Mouse (Mus musculus) myocyte (in vitro differentiated cells): ENCODE measurements around the gene Tnfrsf9.

Source experiments
- CEBPB ChIP-seq: IDR thresholded peaks from 2 replicates; pipeline ENCODE4 v1.6.1; 2011; ENCODE audit warnings: mild to moderate bottlenecking, moderate library complexity; ENCODE audit not compliant: poor library complexity, insufficient read depth, severe bottlenecking
- E2F4 ChIP-seq: IDR thresholded peaks from one replicate; pipeline ENCODE4 v1.6.1; 2011; ENCODE audit warnings: mild to moderate bottlenecking, control low read depth, moderate library complexity; ENCODE audit not compliant: insufficient read depth
- MAX ChIP-seq: IDR thresholded peaks from one replicate; pipeline ENCODE4 v1.6.1; 2011; ENCODE audit warnings: low read depth, mild to moderate bottlenecking, control low read depth
- POLR2A ChIP-seq: IDR thresholded peaks from one replicate; pipeline ENCODE4 v1.6.1; 2011; ENCODE audit warnings: low read depth, mild to moderate bottlenecking, control low read depth, moderate library complexity; ENCODE audit not compliant: insufficient read length
- POLR2AphosphoS2 ChIP-seq: IDR thresholded peaks from one replicate; pipeline ENCODE4 v1.6.1; 2011; ENCODE audit warnings: low read depth, control low read depth; ENCODE audit not compliant: insufficient read length
- REST ChIP-seq: IDR thresholded peaks from one replicate; pipeline ENCODE4 v1.6.1; 2011; ENCODE audit warnings: mild to moderate bottlenecking, control low read depth, moderate library complexity; ENCODE audit not compliant: insufficient read depth, insufficient read length
- SRF ChIP-seq: IDR thresholded peaks from one replicate; pipeline ENCODE4 v1.6.1; 2011; ENCODE audit warnings: low read depth; ENCODE audit not compliant: control insufficient read depth, insufficient read length
- TCF12 ChIP-seq: IDR thresholded peaks from one replicate; pipeline ENCODE4 v1.6.1; 2011; ENCODE audit warnings: mild to moderate bottlenecking, control low read depth; ENCODE audit not compliant: poor library complexity, insufficient read depth, severe bottlenecking
- TCF3 ChIP-seq: IDR thresholded peaks from one replicate; pipeline ENCODE4 v1.6.1; 2011; ENCODE audit warnings: low read depth, control low read depth; ENCODE audit not compliant: insufficient read length
- USF1 ChIP-seq: IDR thresholded peaks from one replicate; pipeline ENCODE4 v1.6.1; 2011; ENCODE audit warnings: low read depth, mild to moderate bottlenecking, control low read depth, moderate library complexity

DNA sequence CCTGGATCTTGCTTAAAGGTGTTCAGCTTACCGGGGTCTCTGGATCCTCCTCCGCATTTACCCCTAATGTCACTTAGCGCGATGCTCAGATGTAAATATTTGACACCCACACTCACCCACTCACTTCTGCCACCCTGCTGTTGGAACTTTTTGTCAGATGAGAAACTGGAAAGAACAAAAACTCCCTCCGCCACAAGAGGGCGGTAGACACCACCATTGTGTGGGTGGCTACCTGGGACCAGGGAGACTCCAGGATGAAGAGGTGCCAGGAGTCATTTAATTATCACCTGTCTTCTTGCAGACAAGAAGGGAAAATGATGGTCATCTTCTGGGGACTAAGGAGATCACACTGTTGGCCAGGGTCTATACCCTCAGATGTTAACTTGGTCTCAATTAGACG, 52.2 kb downstream of the Tnfrsf9 start:
- TF ChIP-seq MAX (no peak), POLR2A (no peak), USF1 (no peak), TCF12 (no peak), E2F4 (no peak), POLR2AphosphoS2 (no peak), TCF3 (no peak), SRF (no peak), REST (no peak), CEBPB (no peak)
